Mouse (Mus musculus): ENCODE results near the gene Scn9a. TPM values are rescaled to one million over a fixed set of nuclear protein-coding genes. Genes with fewer than 3 reads are reported as not detected.
A peak's percentile ranks its signal among the peaks of the same experiment; 100 is the strongest.

Scn9a gene
- total RNA-seq, 2 experiments from 2014 or later, result 3.4 to 4.1 TPM

- TF ChIP-seq CTCF (IDR thresholded peaks at IDR 0.05), result no peak
- peak; percentile 19 to 27 for DNase-seq (ENCODE audit: extremely low spot score in 1 of 2, low spot score in 2 of 2)
- peak within 1 kb of the TSS; percentile 54 for H3K4me3 ChIP-seq
- H3K27ac ChIP-seq, result peak within 1 kb of the TSS; percentile 85
- intact Hi-C loops (cut with DNase I), result loop anchor here (2.0 kb wide), 1 partner anchor 32 kb away; no protein-coding TSS in a partner anchor
These were observed 194.1 kb downstream of the Scn9a start, which contains the start of gene Scn1a for GRCm38 (mm10) chr2:66440711-66441110. TSS of gene Scn1a (minus strand) at chr2:66440840.

- H3K27ac ChIP-seq, result peak overlapping the region; percentile 85
- no peak for TF ChIP-seq CTCF (IDR thresholded peaks at IDR 0.05)
- peak overlapping the region; percentile 54 for H3K4me3 ChIP-seq
- intact Hi-C loops (cut with DNase I), result loop anchor here (2.0 kb wide), 1 partner anchor 31 kb away; no protein-coding TSS in a partner anchor
- DNase-seq (ENCODE audit: extremely low spot score in 1 of 2, low spot score in 2 of 2), result peak; percentile 15 to 25
These were observed 194.8 kb downstream of the Scn9a start for GRCm38 (mm10) chr2:66439764-66440471.

GRCm38 (mm10) chr2:66436286-66436685 lies 198.5 kb downstream of the Scn9a start:
- Histone ChIP-seq H3K27ac (no peak overlapping the region), H3K4me3 (no peak overlapping the region)
- intact Hi-C loops (cut with DNase I), result loop anchor here (1.0 kb wide), 1 partner anchor 8 kb away; no protein-coding TSS in a partner anchor
- DNase-seq (ENCODE audit: extremely low spot score in 1 of 2, low spot score in 2 of 2), result no peak
- TF ChIP-seq CTCF (IDR thresholded peaks at IDR 0.05), result no peak

Other genes starting within 250 kb of the Scn9a start
- gene Scn1a, start 194.1 kb downstream of the Scn9a start, total RNA-seq (2021), result 100 to 1,000 TPM; 114 to 121 TPM
- 1 to 10 TPM; 2.6 to 3.2 TPM for gene Scn7a, start 150.0 kb upstream of the Scn9a start, total RNA-seq (2021)

All from left cerebral cortex, adult 2 months (tissue).